Mouse (Mus musculus): Measurements from ENCODE around the gene Apbb1. TPM values are rescaled to one million over a fixed set of nuclear protein-coding genes. Genes with fewer than 3 reads are reported as not detected.

Apbb1 gene
- polyA plus RNA-seq, 1 experiment: 193 TPM

GRCm38 (mm10) chr7:105514561-105514960 lies 66.9 kb downstream of the Apbb1 start:
- TF ChIP-seq POLR2A (IDR thresholded peaks at IDR 0.05; ENCODE audit: borderline replicate concordance, extremely low read depth, low read depth, low read length) (no peak), CTCF (IDR thresholded peaks at IDR 0.05; ENCODE audit: insufficient read depth, low read length) (no peak)
- 37% methylated on average over 5 of the region's 5 CpGs for WGBS
- no peak for DNase-seq
- Histone ChIP-seq H3K4me3 (replicated peaks; ENCODE audit: extremely low read depth, low read depth, low read length) (no peak overlapping the region), H3K4me1 (ENCODE audit: control insufficient read depth, insufficient read depth, low read length) (no peaks in the 10 kb centered on the region)

- WGBS: 46% methylated on average over 5 of the region's 5 CpGs
- no peak for DNase-seq
- TF ChIP-seq CTCF (IDR thresholded peaks at IDR 0.05; ENCODE audit: insufficient read depth, low read length) (no peak), POLR2A (IDR thresholded peaks at IDR 0.05; ENCODE audit: borderline replicate concordance, extremely low read depth, low read depth, low read length) (no peak)
Measured at GRCm38 (mm10) chr7:105513845-105514291, 67.6 kb downstream of the Apbb1 start.

GRCm38 (mm10) chr7:105510143-105510542 lies 71.3 kb downstream of the Apbb1 start:
- DNase-seq: no peak
- TF ChIP-seq POLR2A (IDR thresholded peaks at IDR 0.05; ENCODE audit: borderline replicate concordance, extremely low read depth, low read depth, low read length) (no peak), CTCF (IDR thresholded peaks at IDR 0.05; ENCODE audit: insufficient read depth, low read length) (no peak)

More at GRCm38 (mm10) chr7:105513845-105514291, 67.6 kb downstream of the Apbb1 start:
- H3K4me3 ChIP-seq (replicated peaks; ENCODE audit: extremely low read depth, low read depth, low read length): no peak overlapping the region
- H3K4me1 ChIP-seq (ENCODE audit: control insufficient read depth, insufficient read depth, low read length): no peaks in the 10 kb centered on the region

More at GRCm38 (mm10) chr7:105510143-105510542, 71.3 kb downstream of the Apbb1 start:
- WGBS: 75% methylated on average over 5 of the region's 5 CpGs
- Histone ChIP-seq H3K4me1 (ENCODE audit: control insufficient read depth, insufficient read depth, low read length) (no peaks in the 10 kb centered on the region), H3K4me3 (replicated peaks; ENCODE audit: extremely low read depth, low read depth, low read length) (no peak overlapping the region)

Other genes with a start within 250 kb of the Apbb1 start
- gene Olfr690, start 247.5 kb downstream of the Apbb1 start, polyA plus RNA-seq (2012; rRNA removed): not detected in 2 replicates
- not detected in 2 replicates for gene Olfr691, start 239.4 kb downstream of the Apbb1 start, polyA plus RNA-seq (2012; rRNA removed)
- not detected in 2 replicates for gene Olfr692, start 213.4 kb downstream of the Apbb1 start, polyA plus RNA-seq (2012; rRNA removed)
- not detected in 2 replicates for gene Gm5901, start 206.6 kb downstream of the Apbb1 start, polyA plus RNA-seq (2012; rRNA removed)
- gene Fam160a2, start 181.6 kb downstream of the Apbb1 start, polyA plus RNA-seq (2012; rRNA removed): 46.7 and 57.9 TPM in 2 replicates
- 0.12 and 0.14 TPM in 2 replicates for gene Cnga4, start 177.1 kb downstream of the Apbb1 start, polyA plus RNA-seq (2012; rRNA removed)
- gene Cckbr, start 155.9 kb downstream of the Apbb1 start, polyA plus RNA-seq (2012; rRNA removed): not detected in 2 replicates
- gene Cavin3, start 99.4 kb downstream of the Apbb1 start, polyA plus RNA-seq (2012; rRNA removed): 52.5 and 76.9 TPM in 2 replicates
- 80.7 and 90.0 TPM in 2 replicates for gene Smpd1, start 27.3 kb downstream of the Apbb1 start, polyA plus RNA-seq (2012; rRNA removed)
- gene Hpx, start 18.5 kb upstream of the Apbb1 start, polyA plus RNA-seq (2012; rRNA removed): 2.6 and 3.8 TPM in 2 replicates
- 163 TPM in 2 replicates for gene Trim3, start 51.9 kb upstream of the Apbb1 start, polyA plus RNA-seq (2012; rRNA removed)
- 95.7 and 110 TPM in 2 replicates for gene Timm10b, start 58.4 kb upstream of the Apbb1 start, polyA plus RNA-seq (2012; rRNA removed)
- 63.9 and 71.2 TPM in 2 replicates for gene Arfip2, start 58.8 kb upstream of the Apbb1 start, polyA plus RNA-seq (2012; rRNA removed)
- gene Gm45799, start 58.9 kb upstream of the Apbb1 start, polyA plus RNA-seq (2012; rRNA removed): 243 and 295 TPM in 2 replicates
- 1.8 and 2.4 TPM in 2 replicates for gene Dnhd1, start 69.2 kb upstream of the Apbb1 start, polyA plus RNA-seq (2012; rRNA removed)
- gene Ilk, start 154.9 kb upstream of the Apbb1 start, polyA plus RNA-seq (2012; rRNA removed): 159 and 195 TPM in 2 replicates
- 7.5 and 8.4 TPM in 2 replicates for gene Rrp8, start 155.7 kb upstream of the Apbb1 start, polyA plus RNA-seq (2012; rRNA removed)
- 276 and 345 TPM in 2 replicates for gene Taf10, start 162.7 kb upstream of the Apbb1 start, polyA plus RNA-seq (2012; rRNA removed)
- 141 and 187 TPM in 2 replicates for gene Tpp1, start 170.6 kb upstream of the Apbb1 start, polyA plus RNA-seq (2012; rRNA removed)
- gene Dchs1, start 206.0 kb upstream of the Apbb1 start, polyA plus RNA-seq (2012; rRNA removed): 13.9 and 14.8 TPM in 2 replicates
- 142 and 172 TPM in 2 replicates for gene Mrpl17, start 229.4 kb upstream of the Apbb1 start, polyA plus RNA-seq (2012; rRNA removed)

Data from lung, adult 2 months (tissue).